Mouse (Mus musculus) erythroblast, adult 5-6 weeks (primary cell): ENCODE measurements around the gene Ptprc. TPM values are rescaled to one million over a fixed set of nuclear protein-coding genes. Genes with fewer than 3 reads are reported as not detected.

ENCODE experiments used
- ATAC-seq: replicated peaks from 2 replicates; pipeline ENCODE4 v1.8.0; 2016; ENCODE audit warnings: moderate number of reproducible peaks, mild to moderate bottlenecking, moderate TSS enrichment, inconsistent platforms; ENCODE audit not compliant: poor library complexity, low FRiP score, severe bottlenecking
- total RNA-seq, 2 experiments: library from RNA; stranded (forward) in 1 of 2; stranded (reverse) in 1 of 2; fragments of 150-400 nt in 1 of 2; fragments of 200-764, 138-1000 nt in 1 of 2; gene quantifications; 2 replicates each; pipeline versions ENCODE4 v1.2.3 to v1.2.4; 2015 to 2017; ENCODE audit warnings: low replicate concordance in 2 of 2

The Ptprc gene
- total RNA-seq, 2 experiments from 2014 or later = 83.0 to 86.8 TPM

GRCm38 (mm10) chr1:138080308-138080707, 95.2 kb downstream of the Ptprc start:
- ATAC-seq = no peak

GRCm38 (mm10) chr1:138044196-138044945, 131.1 kb downstream of the Ptprc start:
- no peak; the same call in 1 of the 2 replicates for ATAC-seq

- ATAC-seq = no peak
These were observed 135.0 kb downstream of the Ptprc start for GRCm38 (mm10) chr1:138040556-138040955.

- no peak for ATAC-seq
These were observed 136.3 kb downstream of the Ptprc start for GRCm38 (mm10) chr1:138039201-138039600.

- ATAC-seq = no peak
These were observed 138.0 kb downstream of the Ptprc start for GRCm38 (mm10) chr1:138037484-138037883.

- ATAC-seq = no peak
These were observed 145.9 kb downstream of the Ptprc start for GRCm38 (mm10) chr1:138029649-138030048.

GRCm38 (mm10) chr1:138025298-138025697, 150.2 kb downstream of the Ptprc start:
- ATAC-seq = no peak

GRCm38 (mm10) chr1:138023601-138024000, 151.9 kb downstream of the Ptprc start:
- ATAC-seq = no peak

- ATAC-seq = no peak
These were observed 152.6 kb downstream of the Ptprc start for GRCm38 (mm10) chr1:138022918-138023295.

GRCm38 (mm10) chr1:138021962-138022917, 153.3 kb downstream of the Ptprc start:
- ATAC-seq = no peak

Other genes starting within 250 kb of the Ptprc start
- not detected in 2 replicates for gene Atp6v1g3, start 98.0 kb upstream of the Ptprc start, total RNA-seq (2015; ENCODE audit: low replicate concordance)
- gene Atp6v1g3, start 98.0 kb upstream of the Ptprc start, total RNA-seq (2017; ENCODE audit: low replicate concordance) = not detected in 2 replicates